Mouse (Mus musculus) CD4-positive, CD25-positive, alpha-beta regulatory T cell, adult 2 months (primary cell): ENCODE measurements around the gene Spin2c.
A peak's percentile ranks its signal among the peaks of the same experiment; 100 is the strongest.

Experiments used
- DNase-seq: peaks from one replicate; pipeline ENCODE4 v3.0.0-alpha.2; 2012; ENCODE audit warnings: low read depth, low spot score

Gene Spin2c

DNA sequence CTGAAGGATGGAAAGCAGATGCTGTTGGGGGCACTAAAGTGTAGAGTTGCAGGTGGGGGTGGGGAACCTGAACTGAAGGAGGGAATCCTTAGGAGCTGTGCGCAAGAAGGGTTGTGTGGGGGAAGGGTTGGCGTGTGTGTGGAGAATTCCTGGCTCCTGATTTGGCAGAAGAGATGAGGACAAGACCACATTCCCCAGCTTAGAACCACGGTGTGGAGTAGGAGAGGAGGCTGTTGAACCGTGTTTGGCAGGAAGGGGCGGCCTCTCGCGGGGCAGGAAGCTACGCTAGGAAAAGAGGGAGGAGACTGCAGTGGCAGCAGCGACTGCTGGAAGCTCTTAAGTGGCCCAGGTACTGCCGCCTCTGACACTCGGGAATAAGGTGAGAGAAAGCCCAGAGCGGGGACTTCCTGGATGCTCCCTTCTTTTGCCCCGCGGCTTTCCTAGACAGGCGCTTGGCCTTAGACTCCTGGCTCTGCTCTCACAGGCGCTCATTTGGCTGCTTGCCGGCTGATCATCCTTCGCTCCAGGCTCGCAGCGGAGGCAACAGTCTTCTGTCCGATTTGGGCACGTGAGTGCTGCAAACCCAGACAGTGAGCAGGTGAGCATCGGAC is at the start of gene Spin2c:
Spin2c (plus strand) TSS at position 275 of the 611 bp plus-strand sequence.
- DNase-seq, result peak; percentile 71

DNA sequence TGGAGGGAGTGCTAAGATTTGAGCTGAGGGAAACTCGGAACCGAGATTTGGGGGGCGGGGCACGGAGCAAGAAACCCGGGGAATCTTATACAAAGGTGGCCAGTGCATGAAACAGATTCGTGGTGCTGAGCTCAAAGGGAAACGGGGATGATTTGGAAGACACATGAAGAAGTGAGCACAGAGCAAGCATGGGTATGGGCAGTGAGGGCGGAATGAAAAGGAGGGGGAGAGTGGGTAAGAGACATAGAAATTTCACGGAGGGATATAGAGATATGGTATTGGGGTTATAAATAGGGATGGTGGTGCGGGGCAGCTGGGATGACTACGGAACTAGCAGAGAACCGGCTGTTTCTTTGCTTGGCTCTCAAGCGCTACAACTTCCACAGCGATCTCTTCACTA is 581 bp downstream of the Spin2c start:
- DNase-seq, result no peak
